Comparison of ENCODE assay signal across 8 mouse cellular contexts in the genomic region with DNA sequence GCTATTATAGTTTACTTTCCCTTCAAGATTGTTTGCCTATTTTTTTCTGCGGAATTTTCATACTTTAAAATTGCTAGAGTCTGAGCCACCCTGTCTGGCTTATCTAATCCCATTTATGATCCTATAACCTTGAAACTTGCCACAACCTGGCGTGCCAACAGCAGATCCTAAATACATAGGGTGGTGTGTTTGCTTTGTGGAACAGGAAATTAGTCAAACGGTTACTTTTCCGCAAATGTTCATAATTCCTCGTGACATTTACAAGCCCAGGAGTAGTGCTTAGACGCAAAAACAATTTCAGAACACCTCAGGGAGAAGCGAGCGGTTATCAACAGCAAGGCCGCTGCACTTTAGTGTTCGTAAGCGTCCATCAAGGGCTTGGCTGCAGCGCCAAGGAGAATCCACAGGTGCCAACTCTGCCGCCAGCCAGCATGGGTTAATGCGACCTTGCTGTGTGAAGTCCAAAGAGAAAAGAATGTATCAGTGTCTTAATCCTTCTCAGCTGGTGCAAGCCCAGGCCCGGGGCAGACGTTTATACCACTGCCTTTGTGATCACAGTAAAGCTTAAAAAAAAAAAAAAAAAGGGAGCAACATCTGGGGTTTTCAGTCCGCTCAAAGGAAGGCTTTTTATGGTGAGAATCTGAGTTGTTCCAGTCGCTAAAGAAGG. TPM values are rescaled to one million over a fixed set of nuclear protein-coding genes. Genes with fewer than 3 reads are reported as not detected.
DNase-seq lines count a peak whose midpoint lies in the region; ATAC-seq and TF ChIP-seq lines count a peak whose summit lies in the region.

No protein-coding gene starts in this region.

- no peak for TF ChIP-seq CTCF in forebrain, postnatal 0 days (IDR thresholded peaks at IDR 0.05; ENCODE audit: low read depth)
- no peak for TF ChIP-seq CTCF in stomach, postnatal 0 days (IDR thresholded peaks at IDR 0.05; ENCODE audit: low read depth)

- H3K9ac ChIP-seq in forebrain, postnatal 0 days, result 0 out of 2 replicates have a peak overlapping the region, but pooled peaks have one; percentile 10
- 0 out of 2 replicates have a peak overlapping the region, but pooled peaks have one; percentile 0 for H3K9ac ChIP-seq in stomach, postnatal 0 days (ENCODE audit: low read length)

- peaks cover 15% of the 10 kb centered on the region for H3K4me1 ChIP-seq in forebrain, postnatal 0 days (ENCODE audit: insufficient read depth)
- H3K4me1 ChIP-seq in stomach, postnatal 0 days (replicated peaks; ENCODE audit: control insufficient read depth, insufficient read depth), result peaks cover 10% of the 10 kb centered on the region

- H3K36me3 ChIP-seq in forebrain, postnatal 0 days (ENCODE audit: insufficient read depth), result no peaks in the 10 kb centered on the region
- H3K36me3 ChIP-seq in stomach, postnatal 0 days (ENCODE audit: control insufficient read depth, insufficient read depth, low read length), result no peaks in the 10 kb centered on the region

- H3K9me3 ChIP-seq in forebrain, postnatal 0 days (ENCODE audit: low read length), result no peaks in the 10 kb centered on the region
- H3K9me3 ChIP-seq in stomach, postnatal 0 days (ENCODE audit: control insufficient read depth, low read length), result no peaks in the 10 kb centered on the region

- 0 out of 2 replicates have a peak overlapping the region, but pooled peaks have one; percentile 40 for H3K27ac ChIP-seq in forebrain, postnatal 0 days (ENCODE audit: low read depth, low read length)
- peak overlapping the region; percentile 53 for H3K27ac ChIP-seq in stomach, postnatal 0 days (replicated peaks)

- peak; percentile 7 for DNase-seq in lung, postnatal 10 days
- no peak for DNase-seq in lung, postnatal 25 days (ENCODE audit: low spot score)
- no peak for DNase-seq in forebrain, postnatal 0 days
- DNase-seq in kidney, postnatal 4 days, result peak; percentile 21 to 25
- peak; percentile 34 for DNase-seq in stomach, postnatal 0 days (ENCODE audit: low spot score)
- DNase-seq in ovary, postnatal 10 days (ENCODE audit: low spot score), result no peak
- no peak for DNase-seq in spleen, postnatal 4 days (ENCODE audit: low spot score in 2 of 2)
- no peak for DNase-seq in left cerebral cortex, postnatal 25 days (ENCODE audit: low spot score in 2 of 2)

- no peak overlapping the region for H3K4me3 ChIP-seq in forebrain, postnatal 0 days (ENCODE audit: low read depth, low read length)
- H3K4me3 ChIP-seq in stomach, postnatal 0 days (ENCODE audit: low read depth, low read length), result no peak overlapping the region

- intact Hi-C loops in left cerebral cortex, postnatal 25 days (cut with DNase I), result no loop called here

- H3K4me2 ChIP-seq in forebrain, postnatal 0 days (ENCODE audit: low read depth), result peak overlapping the region; percentile 42
- peak overlapping the region; percentile 15 for H3K4me2 ChIP-seq in stomach, postnatal 0 days (replicated peaks; ENCODE audit: low read depth)

- no peak for ATAC-seq in forebrain, postnatal 0 days
- ATAC-seq in stomach, postnatal 0 days (ENCODE audit: low FRiP score, low TSS enrichment), result no peak

- TF ChIP-seq EP300 in stomach, postnatal 0 days (optimal IDR thresholded peaks at IDR 0.05), result no peak

- no peaks in the 10 kb centered on the region for H3K27me3 ChIP-seq in forebrain, postnatal 0 days (ENCODE audit: insufficient read depth, low read length)
- H3K27me3 ChIP-seq in stomach, postnatal 0 days (ENCODE audit: control insufficient read depth, insufficient read depth, low read length), result no peaks in the 10 kb centered on the region

- 25% methylated on average over 18 of the region's 18 CpGs for whole genome bisulfite sequencing in forebrain, postnatal 0 days
- 27% methylated on average over 18 of the region's 18 CpGs for WGBS in stomach, postnatal 0 days

RNA-seq across cellular contexts. Expression of a gene that starts 18.7 kb away (rescaled TPM):
- total RNA-seq in forebrain, postnatal 0 days (2014; rRNA removed), result 0.81 and 0.92 TPM in 2 replicates
- 0.21 and 0.24 TPM in 2 replicates for polyA plus RNA-seq in forebrain, postnatal 0 days (2015; fragmentation: Nextera tagmentation; extraction: Ambion mirVana)
- 0.17 and 0.27 TPM in 2 replicates for polyA plus RNA-seq in stomach, postnatal 0 days (2015; fragmentation: Nextera tagmentation; extraction: Ambion mirVana)
- under 1 TPM; 0.25 to 0.85 TPM for total RNA-seq in left cerebral cortex, postnatal 25 days (2021)

RNA-seq across cellular contexts. Expression of a gene that starts 20.9 kb away (rescaled TPM):
- 27.2 and 27.4 TPM in 2 replicates for total RNA-seq in forebrain, postnatal 0 days (2014; rRNA removed)
- 17.8 and 20.6 TPM in 2 replicates for polyA plus RNA-seq in forebrain, postnatal 0 days (2015; fragmentation: Nextera tagmentation; extraction: Ambion mirVana)
- 10.3 and 10.6 TPM in 2 replicates for polyA plus RNA-seq in stomach, postnatal 0 days (2015; fragmentation: Nextera tagmentation; extraction: Ambion mirVana)
- total RNA-seq in left cerebral cortex, postnatal 25 days (2021), result 10 to 100 TPM; 12.0 to 13.2 TPM

RNA-seq across cellular contexts. Expression of a gene that starts 22.5 kb away (rescaled TPM):
- total RNA-seq in forebrain, postnatal 0 days (2014; rRNA removed), result 10.8 and 10.9 TPM in 2 replicates
- 3.9 and 4.8 TPM in 2 replicates for polyA plus RNA-seq in forebrain, postnatal 0 days (2015; fragmentation: Nextera tagmentation; extraction: Ambion mirVana)
- polyA plus RNA-seq in stomach, postnatal 0 days (2015; fragmentation: Nextera tagmentation; extraction: Ambion mirVana), result 3.3 and 3.8 TPM in 2 replicates
- total RNA-seq in left cerebral cortex, postnatal 25 days (2021), result 1 to 10 TPM; 2.8 to 3.1 TPM

Comparison
In these comparisons a context has a peak if more than half of its experiments do, and no peak if none do; other contexts are left out.
1. DNase-seq: peak in lung, postnatal 10 days (single experiment), kidney, postnatal 4 days (2 of 2) and stomach, postnatal 0 days (single experiment); none in lung, postnatal 25 days (single experiment), forebrain, postnatal 0 days (single experiment), ovary, postnatal 10 days (single experiment), spleen, postnatal 4 days (0 of 2) and left cerebral cortex, postnatal 25 days (0 of 2).